Mouse (Mus musculus): Measurements from ENCODE around the gene 0610040J01Rik. TPM values are rescaled to one million over a fixed set of nuclear protein-coding genes. Genes with fewer than 3 reads are reported as not detected.

The 0610040J01Rik gene
- polyA plus RNA-seq, 1 experiment from 2014 or later = 3.6 TPM

DNA sequence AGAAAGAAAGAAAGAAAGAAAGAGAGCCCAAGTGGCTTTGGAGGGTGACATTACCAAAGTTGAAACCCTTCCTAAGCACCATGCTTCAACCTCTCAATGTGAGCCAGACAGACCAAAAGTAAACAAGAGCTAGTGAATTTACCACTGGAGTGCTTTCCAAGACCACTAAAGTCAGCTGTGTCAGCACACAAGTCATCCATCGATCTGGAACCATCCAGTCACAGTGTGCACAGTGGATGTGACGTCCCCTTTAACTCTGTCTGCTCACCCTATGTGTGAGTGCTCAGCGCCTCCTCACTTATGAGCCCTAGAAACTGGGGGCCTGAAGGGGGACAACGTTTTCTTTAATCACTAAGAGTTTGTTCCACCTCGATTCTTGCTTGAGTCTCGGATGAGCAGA is 7.4 kb downstream of the 0610040J01Rik start:
- no peak overlapping the region for H3K4me2 ChIP-seq
- H3K4me3 ChIP-seq = no peak overlapping the region
- no peaks in the 10 kb centered on the region for H3K36me3 ChIP-seq
- no peak for ATAC-seq (ENCODE audit: low FRiP score, low read depth)
- no peaks in the 10 kb centered on the region for H3K4me1 ChIP-seq (replicated peaks)
- H3K9ac ChIP-seq = no peak overlapping the region
- WGBS = 85% methylated on average over 6 of the region's 6 CpGs
- H3K9me3 ChIP-seq = no peaks in the 10 kb centered on the region
- no peak overlapping the region for H3K27ac ChIP-seq (replicated peaks)
- H3K27me3 ChIP-seq = no peaks in the 10 kb centered on the region

DNA sequence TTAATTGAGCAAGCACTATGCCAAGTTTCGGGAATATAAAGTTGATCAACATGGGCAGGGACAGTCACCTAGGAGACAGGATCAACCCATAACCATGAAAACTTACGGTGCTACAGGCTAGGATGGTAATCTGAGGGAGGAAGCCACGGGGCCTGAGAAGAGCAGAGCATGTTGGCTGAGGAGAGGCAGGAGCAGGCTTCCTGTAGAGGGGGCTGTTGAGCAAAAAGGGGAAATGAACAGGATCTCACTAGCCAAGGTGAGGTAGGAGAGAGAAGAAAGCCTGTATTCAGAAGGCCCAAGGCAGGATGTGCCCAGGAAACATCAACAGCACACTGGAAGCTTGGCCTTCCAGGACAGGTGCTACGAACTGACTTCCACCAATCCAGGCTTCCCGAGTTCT is 9.0 kb downstream of the 0610040J01Rik start:
- 93% methylated on average over 5 of the region's 5 CpGs for WGBS
- no peak overlapping the region for H3K4me3 ChIP-seq
- ATAC-seq (ENCODE audit: low FRiP score, low read depth) = no peak

DNA sequence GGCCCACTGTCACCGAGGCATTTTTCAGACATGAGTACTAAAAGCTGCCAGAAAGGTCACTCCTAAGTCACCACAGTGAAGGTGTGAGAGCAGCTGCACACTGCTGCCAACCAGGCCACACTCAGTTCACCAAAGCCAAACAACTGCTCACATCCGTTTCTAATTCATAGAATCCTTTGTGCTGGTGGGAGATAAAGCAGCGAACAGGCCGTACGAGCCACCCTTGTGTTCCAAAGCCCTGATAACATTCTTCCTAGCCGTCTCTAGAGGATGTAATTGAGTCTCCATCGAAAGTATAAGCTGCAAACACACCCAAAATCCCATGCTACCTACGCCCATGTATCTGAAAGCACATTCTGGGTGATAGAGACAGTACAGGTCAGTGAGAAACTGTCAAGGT is 9.7 kb downstream of the 0610040J01Rik start:
- WGBS = 81% methylated on average over 8 of the region's 8 CpGs
- no peak overlapping the region for H3K4me2 ChIP-seq
- H3K36me3 ChIP-seq = no peaks in the 10 kb centered on the region
- no peak overlapping the region for H3K27ac ChIP-seq (replicated peaks)
- H3K4me3 ChIP-seq = no peak overlapping the region
- H3K27me3 ChIP-seq = no peaks in the 10 kb centered on the region
- no peaks in the 10 kb centered on the region for H3K9me3 ChIP-seq
- no peak for ATAC-seq (ENCODE audit: low FRiP score, low read depth)
- no peaks in the 10 kb centered on the region for H3K4me1 ChIP-seq (replicated peaks)
- no peak overlapping the region for H3K9ac ChIP-seq

More for the DNA sequence above, 9.0 kb downstream of the 0610040J01Rik start:
- Histone ChIP-seq H3K36me3 (no peaks in the 10 kb centered on the region), H3K4me2 (no peak overlapping the region), H3K9ac (no peak overlapping the region), H3K27me3 (no peaks in the 10 kb centered on the region), H3K9me3 (no peaks in the 10 kb centered on the region), H3K27ac (replicated peaks) (no peak overlapping the region), H3K4me1 (replicated peaks) (no peaks in the 10 kb centered on the region)

- H3K9ac ChIP-seq = no peak overlapping the region
- H3K4me3 ChIP-seq = no peak overlapping the region
- H3K9me3 ChIP-seq = no peaks in the 10 kb centered on the region
- H3K36me3 ChIP-seq = no peaks in the 10 kb centered on the region
- no peak for ATAC-seq (ENCODE audit: low FRiP score, low read depth)
- whole genome bisulfite sequencing = 73% methylated on average over 10 of the region's 10 CpGs
- H3K27ac ChIP-seq (replicated peaks) = no peak overlapping the region
- no peaks in the 10 kb centered on the region for H3K27me3 ChIP-seq
- H3K4me2 ChIP-seq = no peak overlapping the region
- H3K4me1 ChIP-seq (replicated peaks) = no peaks in the 10 kb centered on the region
Observed at GRCm38 (mm10) chr5:63823362-63824332, 11.5 kb downstream of the 0610040J01Rik start.

- no peaks in the 10 kb centered on the region for H3K4me1 ChIP-seq (replicated peaks)
- H3K27me3 ChIP-seq = no peaks in the 10 kb centered on the region
- no peak overlapping the region for H3K27ac ChIP-seq (replicated peaks)
- H3K4me2 ChIP-seq = no peak overlapping the region
- 85% methylated on average over 8 of the region's 8 CpGs for WGBS
- H3K9ac ChIP-seq = no peak overlapping the region
- ATAC-seq (ENCODE audit: low FRiP score, low read depth) = no peak
- no peaks in the 10 kb centered on the region for H3K36me3 ChIP-seq
- H3K4me3 ChIP-seq = no peak overlapping the region
- no peaks in the 10 kb centered on the region for H3K9me3 ChIP-seq
Observed at GRCm38 (mm10) chr5:63824599-63825350, 12.6 kb downstream of the 0610040J01Rik start.

DNA sequence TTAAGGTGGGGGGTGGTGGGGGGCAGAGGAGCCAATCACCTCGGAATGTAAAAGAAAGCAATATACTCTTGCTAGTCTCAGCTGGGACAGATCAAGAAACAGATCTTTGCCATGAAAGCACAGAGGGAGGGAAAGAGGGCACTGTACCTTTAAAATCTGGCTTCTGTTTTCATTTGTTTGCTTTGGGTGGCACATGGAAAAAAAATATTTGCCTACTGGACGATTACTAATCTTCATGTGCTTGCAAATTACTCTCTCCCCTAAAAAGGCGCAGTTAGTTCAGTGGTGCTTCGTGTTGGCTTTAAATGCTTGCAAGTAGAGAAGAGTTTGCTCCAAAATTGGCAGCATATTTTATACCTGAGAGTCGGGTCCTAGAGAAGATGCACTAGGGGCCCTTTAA is 13.7 kb downstream of the 0610040J01Rik start:
- Histone ChIP-seq H3K4me2 (no peak overlapping the region), H3K9ac (no peak overlapping the region), H3K4me3 (no peak overlapping the region), H3K27me3 (no peaks in the 10 kb centered on the region), H3K4me1 (replicated peaks) (no peaks in the 10 kb centered on the region), H3K27ac (replicated peaks) (no peak overlapping the region), H3K9me3 (no peaks in the 10 kb centered on the region), H3K36me3 (no peaks in the 10 kb centered on the region)
- WGBS = 88% methylated on average over 5 of the region's 5 CpGs
- ATAC-seq (ENCODE audit: low FRiP score, low read depth) = no peak

DNA sequence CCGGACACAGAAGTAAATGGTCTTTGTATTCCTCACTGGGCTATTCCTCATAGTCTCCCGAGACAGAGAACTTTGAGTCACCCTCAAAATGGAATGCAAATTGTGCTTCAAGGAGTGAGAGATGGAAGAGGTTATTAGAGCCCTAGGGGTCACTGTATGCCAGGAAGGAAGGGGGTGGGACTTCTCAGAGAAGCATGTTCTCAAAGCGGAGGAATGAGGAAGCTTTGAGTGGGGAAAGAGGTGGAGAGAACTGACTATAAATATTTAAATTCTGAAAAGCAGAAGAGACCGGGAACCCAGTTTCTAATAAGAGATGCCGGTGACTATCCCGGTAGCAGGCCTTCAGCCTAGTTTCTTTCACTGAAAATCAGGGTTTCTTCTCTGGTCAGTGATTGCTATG is 14.8 kb downstream of the 0610040J01Rik start:
- ATAC-seq (ENCODE audit: low FRiP score, low read depth) = no peak
- Histone ChIP-seq H3K9me3 (no peaks in the 10 kb centered on the region), H3K4me2 (no peak overlapping the region), H3K36me3 (no peaks in the 10 kb centered on the region), H3K4me3 (no peak overlapping the region), H3K9ac (no peak overlapping the region), H3K27ac (replicated peaks) (no peak overlapping the region), H3K4me1 (replicated peaks) (no peaks in the 10 kb centered on the region), H3K27me3 (no peaks in the 10 kb centered on the region)
- WGBS = 76% methylated on average over 6 of the region's 6 CpGs

GRCm38 (mm10) chr5:63827415-63828053 is 15.4 kb downstream of the 0610040J01Rik start:
- ATAC-seq (ENCODE audit: low FRiP score, low read depth) = no peak
- Histone ChIP-seq H3K9me3 (no peaks in the 10 kb centered on the region), H3K9ac (no peak overlapping the region), H3K4me1 (replicated peaks) (no peaks in the 10 kb centered on the region), H3K4me2 (no peak overlapping the region), H3K36me3 (no peaks in the 10 kb centered on the region), H3K27ac (replicated peaks) (no peak overlapping the region), H3K4me3 (no peak overlapping the region), H3K27me3 (no peaks in the 10 kb centered on the region)
- 51% methylated on average over 5 of the region's 5 CpGs for WGBS

DNA sequence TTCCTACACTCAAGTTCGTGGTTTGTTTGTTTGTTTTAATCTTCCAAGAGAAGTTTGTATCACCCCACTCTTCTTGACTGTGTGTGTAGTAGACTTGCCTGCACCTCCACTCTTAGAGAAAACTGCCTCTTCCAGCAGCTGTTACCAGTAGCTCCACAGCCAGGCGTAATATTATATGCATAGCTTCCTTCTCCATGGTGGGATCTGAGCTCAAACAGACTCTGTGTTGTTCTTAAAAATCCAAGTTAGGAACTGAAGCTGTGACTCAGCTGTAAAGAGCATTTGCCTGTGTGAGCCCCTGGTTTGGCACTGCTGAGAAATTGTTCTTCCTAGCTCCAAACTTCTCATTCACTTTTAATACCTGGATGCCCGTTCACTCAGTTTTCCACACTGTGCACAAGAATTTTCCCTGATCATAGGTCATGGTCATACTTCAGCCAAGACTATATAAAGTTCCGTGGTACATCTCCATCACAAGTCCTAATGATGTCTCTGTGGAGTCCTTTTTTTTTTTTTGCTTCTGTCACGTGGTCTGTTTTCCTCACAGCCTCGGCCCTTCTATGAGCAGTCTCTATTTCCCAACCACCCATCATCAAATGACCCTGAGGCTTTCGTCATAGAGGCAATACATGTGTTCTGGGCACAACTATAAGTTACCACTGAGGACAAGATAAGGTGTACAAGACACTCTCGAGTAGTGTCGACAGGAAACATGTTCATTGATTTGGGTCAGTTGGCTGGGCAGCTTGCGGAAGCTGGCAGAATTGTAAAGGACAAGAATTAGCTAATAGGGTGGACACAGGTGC is 16.4 kb downstream of the 0610040J01Rik start:
- WGBS = 90% methylated on average over 10 of the region's 10 CpGs
- no peaks in the 10 kb centered on the region for H3K4me1 ChIP-seq (replicated peaks)
- no peak overlapping the region for H3K27ac ChIP-seq (replicated peaks)
- no peaks in the 10 kb centered on the region for H3K27me3 ChIP-seq
- H3K4me3 ChIP-seq = no peak overlapping the region
- H3K4me2 ChIP-seq = no peak overlapping the region
- ATAC-seq (ENCODE audit: low FRiP score, low read depth) = no peak
- no peak overlapping the region for H3K9ac ChIP-seq
- H3K36me3 ChIP-seq = no peaks in the 10 kb centered on the region
- H3K9me3 ChIP-seq = no peaks in the 10 kb centered on the region

GRCm38 (mm10) chr5:63831054-63831453 is 18.9 kb downstream of the 0610040J01Rik start:
- no peak for ATAC-seq (ENCODE audit: low FRiP score, low read depth)
- Histone ChIP-seq H3K9me3 (no peaks in the 10 kb centered on the region), H3K4me1 (replicated peaks) (no peaks in the 10 kb centered on the region), H3K9ac (no peak overlapping the region), H3K27me3 (no peaks in the 10 kb centered on the region), H3K4me2 (no peak overlapping the region), H3K4me3 (no peak overlapping the region), H3K27ac (replicated peaks) (no peak overlapping the region), H3K36me3 (no peaks in the 10 kb centered on the region)
- 92% methylated on average over 4 of the region's 4 CpGs for WGBS

DNA sequence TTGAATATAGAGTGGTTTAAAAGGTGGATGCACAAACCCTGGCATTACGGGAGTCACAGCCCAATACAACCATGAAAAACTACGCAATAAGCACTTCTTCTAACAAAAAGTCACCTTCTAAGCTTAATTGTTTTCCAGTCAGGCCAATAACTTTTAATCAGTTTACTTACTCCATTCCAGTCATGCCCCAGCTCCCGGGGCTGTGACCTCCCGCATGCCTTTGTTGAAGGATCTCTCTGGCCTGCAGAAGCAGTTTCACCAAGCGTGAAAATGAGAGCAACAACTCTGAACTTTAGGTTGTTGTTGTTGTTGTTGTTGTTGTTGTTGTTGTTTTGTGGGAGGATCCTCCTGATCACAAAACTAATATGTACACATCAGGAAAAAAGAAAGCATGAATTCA is 21.8 kb downstream of the 0610040J01Rik start:
- WGBS = 49% methylated on average over 5 of the region's 5 CpGs
- no peak for ATAC-seq (ENCODE audit: low FRiP score, low read depth)
- no peak overlapping the region for H3K27ac ChIP-seq (replicated peaks)
- H3K27me3 ChIP-seq = no peaks in the 10 kb centered on the region
- no peaks in the 10 kb centered on the region for H3K9me3 ChIP-seq
- no peaks in the 10 kb centered on the region for H3K36me3 ChIP-seq
- H3K4me1 ChIP-seq (replicated peaks) = no peaks in the 10 kb centered on the region
- H3K9ac ChIP-seq = no peak overlapping the region
- no peak overlapping the region for H3K4me2 ChIP-seq
- no peak overlapping the region for H3K4me3 ChIP-seq

All from hindbrain, embryonic 15.5 days (tissue).